Mouse (Mus musculus) neural tube, embryonic 15.5 days (tissue): ENCODE measurements around the gene Ddx51. TPM values are rescaled to one million over a fixed set of nuclear protein-coding genes. Genes with fewer than 3 reads are reported as not detected.

Source experiments
- ATAC-seq: fragments of 200-750 bp; cut with Nextera tagmentation; 2 replicates; pipeline ENCODE4 v1.8.0; 2017; ENCODE audit warnings: mild to moderate bottlenecking, moderate TSS enrichment, moderate library complexity; ENCODE audit not compliant: low FRiP score
- H3K27ac ChIP-seq: fragments of 300-500 bp; sonication (generic); replicated peaks from 2 replicates; pipeline ENCODE4 v1.5.1; 2015; ENCODE audit warnings: mild to moderate bottlenecking, inconsistent platforms
- H3K27me3 ChIP-seq: fragments of 300-500 bp; sonication (generic); replicated peaks from 2 replicates; pipeline ENCODE4 v1.6.1; 2015; ENCODE audit warnings: inconsistent platforms
- H3K36me3 ChIP-seq: fragments of 300-500 bp; sonication (generic); 2 replicates; pipeline ENCODE4 v1.6.1; 2015; ENCODE audit warnings: inconsistent platforms
- H3K4me1 ChIP-seq: fragments of 300-500 bp; sonication (generic); 2 replicates; pipeline ENCODE4 v1.6.1; 2015; ENCODE audit warnings: inconsistent platforms
- H3K4me2 ChIP-seq: fragments of 300-500 bp; sonication (generic); 2 replicates; pipeline ENCODE4 v1.6.1; 2015; ENCODE audit warnings: inconsistent platforms, mild to moderate bottlenecking, moderate library complexity
- H3K4me3 ChIP-seq: fragments of 300-500 bp; sonication (generic); replicated peaks from 2 replicates; pipeline ENCODE4 v1.5.1; 2015; ENCODE audit warnings: mild to moderate bottlenecking, inconsistent platforms
- H3K9ac ChIP-seq: fragments of 300-500 bp; sonication (generic); replicated peaks from 2 replicates; pipeline ENCODE4 v1.6.1; 2015; ENCODE audit warnings: mild to moderate bottlenecking, inconsistent platforms
- H3K9me3 ChIP-seq: fragments of 300-500 bp; sonication (generic); replicated peaks from 2 replicates; pipeline ENCODE4 v1.6.1; 2016; ENCODE audit warnings: inconsistent platforms
- WGBS: fragments of 180-500 bp; shearing (Covaris S2); methylation state at CpG from one replicate; pipeline ENCODE4 v1.1.7; 2015; ENCODE audit warnings: mixed read lengths; 5-methylcytosine and 5-hydroxymethylcytosine counted together
- microRNA-seq: library from miRNA; unstranded; fragments of <30 nt; microRNA quantifications from one replicate; pipeline ENCODE4, GENCODE M21; 2017
- polyA plus RNA-seq: library from polyadenylated mRNA; unstranded; fragments of >200 nt; fragmentation: Nextera tagmentation; extraction: Ambion mirVana; gene quantifications from 2 replicates; pipeline ENCODE4 v1.2.1, GENCODE M21; 2015

Ddx51 gene
- polyA plus RNA-seq, 1 experiment from 2014 or later = 18.3 TPM

DNA sequence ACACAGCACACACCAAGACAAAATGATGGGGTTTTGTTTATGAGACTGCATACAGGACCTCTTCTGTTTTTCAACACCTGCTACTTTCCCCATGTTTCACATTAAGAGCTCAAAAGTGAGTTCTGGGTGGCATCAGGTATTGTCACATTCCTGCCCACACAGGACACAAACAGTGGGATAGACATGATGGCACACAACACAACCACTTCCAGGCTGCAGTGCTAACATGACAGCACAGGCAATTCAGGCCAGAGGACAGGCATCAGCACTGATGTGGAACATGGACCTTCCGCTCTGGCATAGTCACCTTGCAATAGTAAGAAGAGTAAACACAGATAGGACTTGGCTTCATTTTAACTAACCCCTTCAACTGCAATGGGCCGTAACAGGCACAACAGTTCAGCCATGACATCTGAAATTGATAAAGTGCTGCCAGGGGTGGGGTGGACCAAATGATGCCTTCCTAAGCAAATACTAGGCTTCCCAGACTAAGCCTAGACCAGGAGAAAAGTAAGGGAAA lies 11.6 kb downstream of the Ddx51 start:
- Histone ChIP-seq H3K36me3 (peaks cover 86% of the 10 kb centered on the region), H3K4me2 (no peak overlapping the region), H3K4me1 (no peaks in the 10 kb centered on the region), H3K27ac (no peak overlapping the region), H3K9ac (no peak overlapping the region), H3K9me3 (no peaks in the 10 kb centered on the region), H3K27me3 (no peaks in the 10 kb centered on the region), H3K4me3 (no peak overlapping the region)
- ATAC-seq = no peak
- 92% methylated on average over 2 of the region's 2 CpGs for WGBS

GRCm38 (mm10) chr5:110665486-110666121 lies 12.4 kb downstream of the Ddx51 start:
- ATAC-seq = no peak
- no peak overlapping the region for H3K4me2 ChIP-seq
- H3K4me1 ChIP-seq = no peaks in the 10 kb centered on the region
- H3K27ac ChIP-seq = no peak overlapping the region
- no peaks in the 10 kb centered on the region for H3K9me3 ChIP-seq
- WGBS = 52% methylated on average over 6 of the region's 6 CpGs
- H3K4me3 ChIP-seq = no peak overlapping the region
- peaks cover 86% of the 10 kb centered on the region for H3K36me3 ChIP-seq
- H3K27me3 ChIP-seq = no peaks in the 10 kb centered on the region
- no peak overlapping the region for H3K9ac ChIP-seq

DNA sequence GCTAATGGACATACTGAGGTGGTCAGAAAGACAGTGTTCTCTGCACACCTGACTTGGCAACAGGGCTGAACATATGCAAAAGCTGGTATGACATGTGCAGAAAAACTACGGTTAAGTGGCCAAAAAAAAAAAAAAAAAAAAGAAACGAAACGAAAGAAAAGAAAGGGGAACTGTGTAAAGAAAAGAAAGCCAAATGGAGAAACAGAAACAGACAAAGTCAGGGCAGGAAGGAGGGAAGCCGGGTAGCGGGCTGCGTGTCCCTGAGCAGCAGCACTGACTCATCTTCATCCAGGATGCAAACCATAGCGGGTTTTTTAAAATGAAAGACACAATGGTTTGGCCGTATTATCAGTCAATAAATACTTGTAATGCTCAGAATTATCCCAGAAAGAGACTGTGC lies 28.8 kb downstream of the Ddx51 start:
- H3K27me3 ChIP-seq = no peaks in the 10 kb centered on the region
- H3K4me2 ChIP-seq = no peak overlapping the region
- ATAC-seq = no peak
- no peaks in the 10 kb centered on the region for H3K9me3 ChIP-seq
- H3K4me3 ChIP-seq = no peak overlapping the region
- H3K4me1 ChIP-seq = no peaks in the 10 kb centered on the region
- H3K9ac ChIP-seq = no peak overlapping the region
- peaks cover 92% of the 10 kb centered on the region for H3K36me3 ChIP-seq
- H3K27ac ChIP-seq = no peak overlapping the region
- 97% methylated on average over 8 of the region's 8 CpGs for WGBS

GRCm38 (mm10) chr5:110698617-110699016 lies 45.4 kb downstream of the Ddx51 start:
- H3K4me2 ChIP-seq = no peak overlapping the region
- H3K9me3 ChIP-seq = no peaks in the 10 kb centered on the region
- no peak overlapping the region for H3K27ac ChIP-seq
- WGBS = 88% methylated on average over 4 of the region's 4 CpGs
- no peaks in the 10 kb centered on the region for H3K27me3 ChIP-seq
- peaks cover 93% of the 10 kb centered on the region for H3K36me3 ChIP-seq
- H3K9ac ChIP-seq = no peak overlapping the region
- no peak for ATAC-seq
- no peak overlapping the region for H3K4me3 ChIP-seq
- no peaks in the 10 kb centered on the region for H3K4me1 ChIP-seq

- no peak overlapping the region for H3K4me2 ChIP-seq
- no peak overlapping the region for H3K9ac ChIP-seq
- H3K4me3 ChIP-seq = no peak overlapping the region
- WGBS = 84% methylated on average over 1 of the region's 1 CpGs
- no peak for ATAC-seq
- no peaks in the 10 kb centered on the region for H3K9me3 ChIP-seq
- H3K27ac ChIP-seq = no peak overlapping the region
- H3K36me3 ChIP-seq = peaks cover 97% of the 10 kb centered on the region
- no peaks in the 10 kb centered on the region for H3K4me1 ChIP-seq
- H3K27me3 ChIP-seq = no peaks in the 10 kb centered on the region
These were observed 50.8 kb downstream of the Ddx51 start for GRCm38 (mm10) chr5:110704004-110704403.

DNA sequence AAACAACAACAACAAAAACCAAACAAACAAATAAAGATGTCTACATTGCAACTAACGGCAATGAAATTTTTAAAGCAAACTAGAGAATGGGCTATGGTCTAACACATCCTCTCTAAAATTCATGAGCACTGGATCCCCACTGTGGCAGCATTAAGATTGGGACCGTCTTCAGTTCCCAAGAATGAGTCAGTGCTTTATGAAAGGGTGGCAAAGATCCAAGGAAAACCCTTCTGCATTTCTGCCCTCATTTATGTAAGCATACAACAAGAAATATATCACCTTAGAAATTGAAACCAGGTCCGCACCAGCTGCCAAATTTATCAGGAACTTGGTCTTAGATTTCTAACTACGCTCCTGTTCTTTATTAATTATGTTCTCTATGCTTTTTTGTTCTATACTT lies 56.0 kb downstream of the Ddx51 start:
- WGBS = 85% methylated on average over 4 of the region's 4 CpGs
- no peak for ATAC-seq
- Histone ChIP-seq H3K4me1 (no peaks in the 10 kb centered on the region), H3K4me2 (no peak overlapping the region), H3K9me3 (no peaks in the 10 kb centered on the region), H3K27ac (no peak overlapping the region), H3K27me3 (no peaks in the 10 kb centered on the region), H3K36me3 (peaks cover 76% of the 10 kb centered on the region), H3K4me3 (no peak overlapping the region), H3K9ac (no peak overlapping the region)

Small RNA genes within 50 kb of the gene (microRNA-seq; reads per million reads assigned to microRNA genes)
- 2.3 reads per million, percentile 6 among the genes with 10 or more reads in this experiment for gene Mir7026

Other genes starting within 250 kb of the Ddx51 start
- 16.7 and 19.7 TPM in 2 replicates for gene Fbrsl1, start 204.9 kb upstream of the Ddx51 start, polyA plus RNA-seq
- gene Galnt9, start 109.1 kb upstream of the Ddx51 start, polyA plus RNA-seq = 19.4 and 23.3 TPM in 2 replicates
- 40.1 and 49.0 TPM in 2 replicates for gene Noc4l, start within 50 bp of the Ddx51 start, polyA plus RNA-seq
- 44.0 and 49.7 TPM in 2 replicates for gene Ep400, start 117.3 kb downstream of the Ddx51 start, polyA plus RNA-seq
- 23.0 and 31.6 TPM in 2 replicates for gene Pus1, start 127.2 kb downstream of the Ddx51 start, polyA plus RNA-seq
- gene Ulk1, start 156.6 kb downstream of the Ddx51 start, polyA plus RNA-seq = 24.3 and 27.0 TPM in 2 replicates
- gene Hscb, start 186.3 kb downstream of the Ddx51 start, polyA plus RNA-seq = 10.8 and 15.9 TPM in 2 replicates
- gene Chek2, start 186.5 kb downstream of the Ddx51 start, polyA plus RNA-seq = 6.0 and 13.2 TPM in 2 replicates
- gene Ttc28, start 226.4 kb downstream of the Ddx51 start, polyA plus RNA-seq = 18.3 and 18.8 TPM in 2 replicates